Mouse (Mus musculus) liver, embryonic 14.5 days (tissue): Measurements from ENCODE around the gene Dnm2. TPM values are rescaled to one million over a fixed set of nuclear protein-coding genes. Genes with fewer than 3 reads are reported as not detected.

Source experiments
- ATAC-seq: fragments of 200-750 bp; cut with Nextera tagmentation; 2 replicates; pipeline ENCODE4 v1.8.0; 2017; ENCODE audit warnings: moderate number of reproducible peaks, mild to moderate bottlenecking, moderate library complexity; ENCODE audit not compliant: insufficient read depth
- DNase-seq, 3 experiments: peaks; one replicate each; pipeline ENCODE4 v3.0.0-alpha.2; 2012 to 2013; ENCODE audit warnings: low read depth in 3 of 3, low spot score in 3 of 3
- H3K27ac ChIP-seq: fragments of 300-500 bp; sonication (generic); 2 replicates; pipeline ENCODE4 v1.5.1; 2014; ENCODE audit warnings: moderate library complexity, mild to moderate bottlenecking, control low read depth, inconsistent platforms
- H3K27me3 ChIP-seq: fragments of 300-500 bp; sonication (generic); 2 replicates; pipeline ENCODE4 v1.6.1; 2014; ENCODE audit warnings: mild to moderate bottlenecking, low read length, moderate library complexity; ENCODE audit not compliant: control insufficient read depth, insufficient read depth
- H3K36me3 ChIP-seq: fragments of 300-500 bp; sonication (generic); replicated peaks from 2 replicates; pipeline ENCODE4 v1.6.1; 2014; ENCODE audit warnings: low read depth; ENCODE audit not compliant: control insufficient read depth, insufficient read depth
- H3K4me1 ChIP-seq, 2 experiments: fragments of 200-500 bp in 1 of 2; fragments of 300-500 bp in 1 of 2; sonication (generic) in 1 of 2; replicated peaks; 2 replicates each; pipeline ENCODE4 v1.6.1; 2012 to 2014; ENCODE audit warnings: antibody characterized with exemption in 1 of 2, inconsistent platforms in 1 of 2, low read length in 1 of 2; ENCODE audit not compliant: control insufficient read depth in 2 of 2, insufficient read depth in 2 of 2
- H3K4me2 ChIP-seq: fragments of 300-500 bp; sonication (generic); 2 replicates; pipeline ENCODE4 v1.6.1; 2014; ENCODE audit warnings: low read depth, mild to moderate bottlenecking, control low read depth, moderate library complexity
- H3K4me3 ChIP-seq, 2 experiments: fragments of 200-500 bp in 1 of 2; fragments of 300-500 bp in 1 of 2; sonication (generic) in 1 of 2; 2 replicates each; pipeline ENCODE4 v1.5.1; 2012 to 2014; ENCODE audit warnings: low read depth in 2 of 2, low read length in 2 of 2, mild to moderate bottlenecking in 2 of 2, control low read depth in 1 of 2, inconsistent platforms in 1 of 2, moderate library complexity in 1 of 2; ENCODE audit not compliant: insufficient read depth in 1 of 2
- H3K9ac ChIP-seq: fragments of 300-500 bp; sonication (generic); replicated peaks from 2 replicates; pipeline ENCODE4 v1.6.1; 2014; ENCODE audit warnings: mild to moderate bottlenecking, control low read depth, moderate library complexity
- H3K9me3 ChIP-seq: fragments of 300-500 bp; sonication (generic); 2 replicates; pipeline ENCODE4 v1.6.1; 2016; ENCODE audit warnings: low read length, mixed read lengths; ENCODE audit not compliant: control insufficient read depth
- CTCF ChIP-seq: IDR thresholded peaks from 2 replicates; pipeline ENCODE4 v1.5.1; 2016; ENCODE audit warnings: antibody characterized with exemption, low read depth, control low read depth
- EP300 ChIP-seq: IDR thresholded peaks from 2 replicates; pipeline ENCODE4 v1.6.1; 2016; ENCODE audit warnings: antibody characterized with exemption, low read depth
- WGBS: fragments of 180-500 bp; shearing (Covaris S2); extraction: QIAGEN DNeasy Blood & Tissue Kit; methylation state at CpG from one replicate; pipeline ENCODE4 v1.1.7; 2014; ENCODE audit not compliant: insufficient replicate concordance; 5-methylcytosine and 5-hydroxymethylcytosine counted together
- polyA plus RNA-seq, 2 experiments: library from polyadenylated mRNA; depleted of rRNA in 1 of 2; stranded (reverse) in 1 of 2; unstranded in 1 of 2; fragments of >200 nt; fragmentation: Nextera tagmentation in 1 of 2; extraction: Ambion mirVana in 1 of 2; gene quantifications; 2 replicates each; pipeline versions ENCODE4 v1.2.1 to v1.2.3; 2012 to 2014

Dnm2 gene
- polyA plus RNA-seq, 2 experiments, result 31.6 to 36.8 TPM

DNA sequence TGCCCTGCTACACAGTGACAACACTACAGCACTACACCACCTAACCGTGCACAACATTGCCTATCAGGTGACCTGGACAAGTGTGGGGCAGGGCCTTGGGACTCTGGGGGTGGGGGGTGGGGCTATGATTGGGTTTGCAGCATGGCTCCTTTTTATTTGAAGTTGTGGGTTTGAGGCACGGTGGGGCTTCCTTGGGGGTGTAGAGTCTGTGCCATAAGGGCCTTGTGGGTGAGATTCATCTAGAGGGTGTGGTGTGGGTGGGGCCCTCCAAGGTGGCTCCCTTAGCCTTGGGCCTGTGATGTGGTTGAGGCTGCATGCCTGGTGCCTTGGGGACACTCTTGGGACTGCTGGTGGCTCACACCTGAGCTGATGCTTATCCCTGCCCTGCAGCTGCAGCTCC lies 5.1 kb upstream of the Dnm2 start:
- Histone ChIP-seq H3K9me3 (no peaks in the 10 kb centered on the region), H3K27ac (no peak overlapping the region), H3K27me3 (no peaks in the 10 kb centered on the region), H3K9ac (no peak overlapping the region), H3K4me1 (peaks cover 6 to 7% of the 10 kb centered on the region in 2 experiments), H3K4me2 (no peak overlapping the region), H3K36me3 (peaks cover 10% of the 10 kb centered on the region), H3K4me3 (no peak overlapping the region)
- DNase-seq (no peak), ATAC-seq (no peak)
- WGBS, result 61% methylated on average over 2 of the region's 2 CpGs
- TF ChIP-seq EP300, result no peak
- no peak for TF ChIP-seq CTCF

DNA sequence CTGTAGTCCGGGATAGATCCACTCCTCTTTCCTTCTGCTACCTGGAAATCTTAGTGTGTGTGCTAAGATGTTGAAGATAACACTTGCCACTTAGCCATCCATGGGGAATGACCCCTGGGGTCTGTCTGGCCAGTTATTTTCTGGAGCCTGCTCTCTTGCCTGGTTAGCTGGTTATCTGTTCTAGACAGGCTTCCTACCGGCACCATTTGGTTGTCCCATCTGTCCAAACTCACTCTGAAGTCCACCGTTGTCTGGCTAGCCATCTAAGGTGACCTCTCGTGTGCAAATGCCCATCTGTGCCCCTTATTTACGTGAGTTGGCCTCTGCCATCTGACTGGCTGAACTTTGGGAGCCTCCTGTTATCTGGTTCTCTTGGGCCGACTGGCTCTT lies 843 bp downstream of the Dnm2 start:
- no peaks in the 10 kb centered on the region for H3K9me3 ChIP-seq
- peak overlapping the region; percentile 96 for H3K9ac ChIP-seq
- ATAC-seq, result no peak
- no peak for TF ChIP-seq EP300
- no peak for TF ChIP-seq CTCF
- no peaks in the 10 kb centered on the region for H3K27me3 ChIP-seq
- peaks cover 4% of the 10 kb centered on the region for H3K36me3 ChIP-seq
- DNase-seq, result peak in 1 of 3 experiments; percentile 47
- peak overlapping the region; percentile 83 for H3K4me2 ChIP-seq
- peak overlapping the region; percentile 89 to 93 for H3K4me3 ChIP-seq
- 0% methylated on average over 6 of the region's 6 CpGs for WGBS
- peak overlapping the region; percentile 85 for H3K27ac ChIP-seq
- H3K4me1 ChIP-seq, result peaks cover 16 to 19% of the 10 kb centered on the region in 2 experiments

DNA sequence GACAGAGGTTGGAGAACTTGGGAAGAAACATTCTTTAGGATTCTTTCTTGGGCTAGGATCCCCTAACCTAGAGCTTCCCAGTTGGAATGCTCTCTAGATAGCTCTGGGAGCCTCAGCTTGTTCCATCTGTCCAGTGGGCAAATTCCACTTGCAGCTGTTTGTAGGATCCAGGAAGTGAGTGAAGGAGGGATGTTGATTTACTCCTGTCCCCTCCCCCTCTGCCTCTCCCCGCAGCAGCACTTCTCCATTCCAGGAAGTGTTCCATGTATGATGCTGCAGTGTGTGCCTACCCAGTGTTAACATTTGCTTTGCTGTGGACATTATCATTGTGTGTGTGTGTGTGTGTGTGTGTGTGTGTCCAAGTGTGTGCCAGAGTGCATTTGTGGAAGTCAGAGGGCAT lies 1.3 kb downstream of the Dnm2 start:
- TF ChIP-seq EP300, result no peak
- TF ChIP-seq CTCF, result no peak
- H3K9me3 ChIP-seq, result no peaks in the 10 kb centered on the region
- DNase-seq (peak in 1 of 3 experiments; percentile 36), ATAC-seq (no peak)
- H3K36me3 ChIP-seq, result no peaks in the 10 kb centered on the region; the same call in none of the 2 replicates
- no peaks in the 10 kb centered on the region for H3K27me3 ChIP-seq
- H3K4me1 ChIP-seq, result peaks cover 16 to 20% of the 10 kb centered on the region in 2 experiments
- peak overlapping the region; percentile 85 for H3K27ac ChIP-seq
- H3K4me2 ChIP-seq, result peak overlapping the region; percentile 83
- peak overlapping the region; percentile 96 for H3K9ac ChIP-seq
- 0% methylated on average over 1 of the region's 1 CpGs for WGBS
- H3K4me3 ChIP-seq, result peak overlapping the region; percentile 89 to 93

GRCm38 (mm10) chr9:21426525-21426924 lies 1.8 kb downstream of the Dnm2 start:
- WGBS, result 23% methylated on average over 2 of the region's 2 CpGs
- Histone ChIP-seq H3K4me1 (peaks cover 16 to 20% of the 10 kb centered on the region in 2 experiments), H3K27ac (no peak overlapping the region), H3K27me3 (no peaks in the 10 kb centered on the region), H3K9ac (peak overlapping the region; percentile 96), H3K4me3 (peak overlapping the region; percentile 89 to 93), H3K36me3 (no peaks in the 10 kb centered on the region; the same call in 1 of the 2 replicates), H3K4me2 (peak overlapping the region; percentile 83), H3K9me3 (no peaks in the 10 kb centered on the region)
- TF ChIP-seq CTCF (no peak), EP300 (no peak)
- ATAC-seq (no peak), DNase-seq (no peak)

GRCm38 (mm10) chr9:21427773-21428172 lies 3.1 kb downstream of the Dnm2 start:
- Histone ChIP-seq H3K36me3 (no peaks in the 10 kb centered on the region; the same call in 1 of the 2 replicates), H3K4me2 (no peak overlapping the region), H3K4me1 (peaks cover 16 to 20% of the 10 kb centered on the region in 2 experiments), H3K9me3 (no peaks in the 10 kb centered on the region), H3K27me3 (no peaks in the 10 kb centered on the region), H3K27ac (no peak overlapping the region), H3K9ac (no peak overlapping the region), H3K4me3 (no peak overlapping the region)
- 84% methylated on average over 2 of the region's 2 CpGs for WGBS
- no peak for DNase-seq
- ATAC-seq, result no peak
- TF ChIP-seq CTCF (no peak), EP300 (no peak)
